Mouse (Mus musculus): ENCODE measurements around the gene Setd1b. TPM values are rescaled to one million over a fixed set of nuclear protein-coding genes. Genes with fewer than 3 reads are reported as not detected.

Setd1b gene
- 4.1 and 4.7 TPM in 2 replicates for polyA plus RNA-seq (2015; fragmentation: Nextera tagmentation; extraction: Ambion mirVana)

GRCm38 (mm10) chr5:123142161-123143157 lies at the start of gene Setd1b:
Setd1b (plus strand) TSS chr5:123142193.

GRCm38 (mm10) chr5:123132308-123133071 lies 9.5 kb upstream of the Setd1b start, which contains the start of gene Rhof:
Rhof (minus strand) TSS chr5:123132692.

GRCm38 (mm10) chr5:123169284-123169683 lies 27.3 kb downstream of the Setd1b start, which contains the start of gene Psmd9:
Psmd9 (plus strand) TSS chr5:123169413.

GRCm38 (mm10) chr5:123182651-123183050 lies 40.7 kb downstream of the Setd1b start, which contains the start of gene Hpd:
Hpd (minus strand) TSS chr5:123182727.

Other genes with a start within 250 kb of the Setd1b start
- 15.1 and 16.0 TPM in 2 replicates for gene Kdm2b, start 152.4 kb upstream of the Setd1b start, polyA plus RNA-seq (2015; fragmentation: Nextera tagmentation; extraction: Ambion mirVana)
- 22.4 and 23.5 TPM in 2 replicates for gene Orai1, start 127.1 kb upstream of the Setd1b start, polyA plus RNA-seq (2015; fragmentation: Nextera tagmentation; extraction: Ambion mirVana)
- gene Morn3, start 95.2 kb upstream of the Setd1b start, polyA plus RNA-seq (2015; fragmentation: Nextera tagmentation; extraction: Ambion mirVana), result not detected in 2 replicates
- gene Tmem120b, start 73.8 kb upstream of the Setd1b start, polyA plus RNA-seq (2015; fragmentation: Nextera tagmentation; extraction: Ambion mirVana), result 10.6 and 11.9 TPM in 2 replicates
- gene Rhof, start 9.5 kb upstream of the Setd1b start, polyA plus RNA-seq (2015; fragmentation: Nextera tagmentation; extraction: Ambion mirVana), result 0.91 and 1.3 TPM in 2 replicates
- gene Psmd9, start 27.2 kb downstream of the Setd1b start, polyA plus RNA-seq (2015; fragmentation: Nextera tagmentation; extraction: Ambion mirVana), result 50.2 and 52.0 TPM in 2 replicates
- gene Hpd, start 40.5 kb downstream of the Setd1b start, polyA plus RNA-seq (2015; fragmentation: Nextera tagmentation; extraction: Ambion mirVana), result 0.15 and 0.37 TPM in 2 replicates
- 0.69 and 0.75 TPM in 2 replicates for gene Wdr66, start 109.9 kb downstream of the Setd1b start, polyA plus RNA-seq (2015; fragmentation: Nextera tagmentation; extraction: Ambion mirVana)
- gene Bcl7a, start 201.6 kb downstream of the Setd1b start, polyA plus RNA-seq (2015; fragmentation: Nextera tagmentation; extraction: Ambion mirVana), result 5.1 and 5.6 TPM in 2 replicates